Mouse (Mus musculus) heart, adult 2 months (tissue): ENCODE results near the gene Dab1. TPM values are rescaled to one million over a fixed set of nuclear protein-coding genes. Genes with fewer than 3 reads are reported as not detected.

Experiments
- DNase-seq, 2 experiments: peaks; one replicate each; pipeline ENCODE4 v3.0.0; 2021
- H3K27ac ChIP-seq: fragments of 200-600 bp; 2 replicates; pipeline ENCODE4 v1.8.1; 2022
- H3K27me3 ChIP-seq: fragments of 200-500 bp; 2 replicates; pipeline ENCODE4 v1.6.1; 2012; ENCODE audit warnings: mild to moderate bottlenecking, low read length, inconsistent platforms, mixed read lengths; ENCODE audit not compliant: control insufficient read depth, insufficient read depth
- H3K36me3 ChIP-seq: fragments of 200-500 bp; 2 replicates; pipeline ENCODE4 v1.6.1; 2012; ENCODE audit warnings: low read length, inconsistent platforms; ENCODE audit not compliant: control insufficient read depth, insufficient read depth
- H3K4me1 ChIP-seq: fragments of 200-500 bp; 2 replicates; pipeline ENCODE4 v1.6.1; 2011; ENCODE audit warnings: low read length; ENCODE audit not compliant: control insufficient read depth, insufficient read depth
- H3K4me3 ChIP-seq: fragments of 200-600 bp; 2 replicates; pipeline ENCODE4 v1.8.1; 2022
- H3K79me2 ChIP-seq: fragments of 200-500 bp; replicated peaks from 2 replicates; pipeline ENCODE4 v1.6.1; 2012; ENCODE audit warnings: mild to moderate bottlenecking, inconsistent platforms, low read length, moderate library complexity, mixed read lengths; ENCODE audit not compliant: control insufficient read depth, insufficient read depth
- H3K9ac ChIP-seq: fragments of 200-500 bp; 2 replicates; pipeline ENCODE4 v1.6.1; 2012; ENCODE audit warnings: low read depth, mild to moderate bottlenecking, control low read depth, inconsistent platforms, low read length, mixed read lengths
- CTCF ChIP-seq: fragments of 200-600 bp; IDR thresholded peaks from 2 replicates; pipeline ENCODE4 v1.8.1; 2022; ENCODE audit warnings: antibody characterized with exemption, mild to moderate bottlenecking, moderate library complexity
- EP300 ChIP-seq: fragments of 200-500 bp; IDR thresholded peaks from 2 replicates; pipeline ENCODE4 v1.6.1; 2011; ENCODE audit warnings: low read depth, low read length, control low read depth; ENCODE audit not compliant: insufficient read depth
- POLR2A ChIP-seq: fragments of 200-500 bp; IDR thresholded peaks from 2 replicates; pipeline ENCODE4 v1.6.1; 2011; ENCODE audit warnings: mild to moderate bottlenecking, low read depth, low read length, control low read depth; ENCODE audit not compliant: insufficient read depth
- whole genome bisulfite sequencing: fragments of 180-500 bp; shearing (Covaris S2); methylation state at CpG from one replicate; pipeline ENCODE4 v1.1.7; 2018; 5-methylcytosine and 5-hydroxymethylcytosine counted together
- intact Hi-C: fragments of 180-260 bp; cut with DNase I; formaldehyde crosslinking; loops from one replicate; pipeline ENCODE4 v1.15.1; 2025
- polyA plus RNA-seq: library from polyadenylated mRNA; depleted of rRNA; stranded (reverse); fragments of >200 nt; gene quantifications from 2 replicates; pipeline ENCODE4 v1.2.3, GENCODE M21; 2012
- total RNA-seq, 2 experiments: library from RNA; stranded (reverse); gene quantifications; 2 replicates each; pipeline ENCODE4 v1.2.3; 2021

Gene Dab1
- total and polyA plus RNA-seq, 3 experiments, result 0.21 TPM; not detected in 2

- H3K27ac ChIP-seq, result no peak overlapping the region
- no peak for DNase-seq
- H3K27me3 ChIP-seq, result no peaks in the 10 kb centered on the region; the same call in 1 of the 2 replicates
- TF ChIP-seq CTCF (no peak), POLR2A (no peak), EP300 (no peak)
- no peak overlapping the region for H3K9ac ChIP-seq
- no peak overlapping the region for H3K4me3 ChIP-seq
- H3K79me2 ChIP-seq, result no peaks in the 10 kb centered on the region
- no peaks in the 10 kb centered on the region for H3K4me1 ChIP-seq
- no peaks in the 10 kb centered on the region for H3K36me3 ChIP-seq
- 38% methylated on average over 3 of the region's 3 CpGs for WGBS
- intact Hi-C loops, result no loop called here
These were observed 1069.9 kb downstream of the Dab1 start for GRCm38 (mm10) chr4:104689047-104689446.

- no peak for DNase-seq
- H3K27ac ChIP-seq, result no peak overlapping the region
- H3K9ac ChIP-seq, result no peak overlapping the region
- H3K36me3 ChIP-seq, result no peaks in the 10 kb centered on the region
- no peak for TF ChIP-seq POLR2A
- no peak for TF ChIP-seq CTCF
- no peak for TF ChIP-seq EP300
- WGBS, result 72% methylated on average over 7 of the region's 7 CpGs
- no peaks in the 10 kb centered on the region; the same call in 1 of the 2 replicates for H3K27me3 ChIP-seq
- intact Hi-C loops, result no loop called here
- H3K4me3 ChIP-seq, result no peak overlapping the region
- no peaks in the 10 kb centered on the region for H3K4me1 ChIP-seq
- H3K79me2 ChIP-seq, result no peaks in the 10 kb centered on the region
These were observed 1071.9 kb downstream of the Dab1 start for GRCm38 (mm10) chr4:104691026-104691425.

DNA sequence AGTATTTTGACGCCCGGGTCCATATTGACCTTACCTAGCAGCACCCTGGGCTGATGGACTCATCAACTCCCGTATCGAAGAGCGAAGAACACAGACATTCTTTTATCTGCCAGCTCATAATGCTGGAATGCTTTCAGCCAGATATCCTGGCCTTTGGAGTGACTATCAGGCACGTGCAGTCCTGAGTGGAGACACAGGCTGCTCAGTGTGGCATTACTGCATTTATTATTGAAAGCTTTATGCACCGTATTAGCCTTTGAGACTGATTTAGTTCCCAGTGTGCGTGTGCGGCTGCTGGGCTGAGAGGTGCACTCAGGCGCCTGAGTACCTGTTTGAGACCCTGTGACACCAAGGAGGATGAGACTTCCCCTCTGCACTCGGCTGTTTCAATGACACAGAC, 1075.0 kb downstream of the Dab1 start:
- no peak overlapping the region for H3K4me3 ChIP-seq
- no peaks in the 10 kb centered on the region for H3K79me2 ChIP-seq
- DNase-seq, result no peak
- H3K36me3 ChIP-seq, result no peaks in the 10 kb centered on the region
- H3K27ac ChIP-seq, result no peak overlapping the region
- no peaks in the 10 kb centered on the region; the same call in 1 of the 2 replicates for H3K27me3 ChIP-seq
- WGBS, result 30% methylated on average over 11 of the region's 11 CpGs
- intact Hi-C loops, result no loop called here
- H3K4me1 ChIP-seq, result no peaks in the 10 kb centered on the region
- TF ChIP-seq EP300, result no peak
- no peak for TF ChIP-seq POLR2A
- no peak for TF ChIP-seq CTCF
- H3K9ac ChIP-seq, result no peak overlapping the region

DNA sequence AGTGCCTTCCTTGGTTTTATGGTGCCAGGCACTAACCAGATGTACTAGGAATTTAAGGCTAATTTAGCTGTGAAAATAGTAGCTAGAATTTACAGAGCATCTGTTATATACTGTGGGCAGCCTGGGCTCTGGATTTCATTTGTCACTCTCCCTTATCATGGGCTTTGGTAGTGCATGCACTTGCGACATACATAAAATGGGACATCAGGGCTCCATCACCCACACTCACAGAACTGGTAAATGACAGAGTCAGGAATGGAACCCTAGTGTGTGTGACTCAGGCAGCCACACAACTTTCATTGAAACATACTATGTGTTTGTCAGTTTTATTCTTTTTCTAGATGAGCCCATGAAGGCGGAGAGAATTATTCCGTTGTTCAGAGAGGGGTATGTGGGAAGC, 1077.4 kb downstream of the Dab1 start:
- no peaks in the 10 kb centered on the region; the same call in 1 of the 2 replicates for H3K27me3 ChIP-seq
- TF ChIP-seq CTCF (no peak), EP300 (no peak), POLR2A (no peak)
- no peak overlapping the region for H3K9ac ChIP-seq
- no peak overlapping the region for H3K4me3 ChIP-seq
- no peaks in the 10 kb centered on the region for H3K79me2 ChIP-seq
- intact Hi-C loops, result no loop called here
- H3K36me3 ChIP-seq, result no peaks in the 10 kb centered on the region
- 90% methylated on average over 3 of the region's 3 CpGs for WGBS
- no peaks in the 10 kb centered on the region for H3K4me1 ChIP-seq
- DNase-seq, result no peak
- no peak overlapping the region for H3K27ac ChIP-seq

DNA sequence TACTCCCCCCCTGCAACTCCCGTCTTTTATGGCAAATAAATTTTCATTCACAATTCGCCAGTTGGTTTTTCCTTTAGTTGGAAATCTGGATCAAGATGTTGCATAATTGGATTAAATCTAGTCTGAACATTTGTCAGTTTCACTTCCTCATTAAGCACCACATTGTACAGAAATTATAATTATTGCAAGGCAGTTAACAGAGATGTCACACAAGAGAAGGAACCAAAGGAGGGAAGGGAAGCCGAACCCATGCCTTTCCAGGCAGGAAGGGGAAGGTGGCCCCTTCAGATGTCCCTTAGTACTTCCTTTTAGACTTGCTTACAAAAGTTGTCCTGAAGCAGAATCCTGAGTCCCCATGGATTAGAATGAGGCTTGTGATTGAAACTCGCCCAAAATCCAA, 1078.5 kb downstream of the Dab1 start:
- Histone ChIP-seq H3K36me3 (no peaks in the 10 kb centered on the region), H3K27ac (no peak overlapping the region), H3K4me1 (no peaks in the 10 kb centered on the region), H3K4me3 (no peak overlapping the region), H3K27me3 (no peaks in the 10 kb centered on the region; the same call in 1 of the 2 replicates), H3K79me2 (no peaks in the 10 kb centered on the region), H3K9ac (no peak overlapping the region)
- intact Hi-C loops, result no loop called here
- WGBS, result 78% methylated on average over 4 of the region's 4 CpGs
- TF ChIP-seq EP300 (no peak), POLR2A (no peak), CTCF (no peak)
- DNase-seq, result no peak

DNA sequence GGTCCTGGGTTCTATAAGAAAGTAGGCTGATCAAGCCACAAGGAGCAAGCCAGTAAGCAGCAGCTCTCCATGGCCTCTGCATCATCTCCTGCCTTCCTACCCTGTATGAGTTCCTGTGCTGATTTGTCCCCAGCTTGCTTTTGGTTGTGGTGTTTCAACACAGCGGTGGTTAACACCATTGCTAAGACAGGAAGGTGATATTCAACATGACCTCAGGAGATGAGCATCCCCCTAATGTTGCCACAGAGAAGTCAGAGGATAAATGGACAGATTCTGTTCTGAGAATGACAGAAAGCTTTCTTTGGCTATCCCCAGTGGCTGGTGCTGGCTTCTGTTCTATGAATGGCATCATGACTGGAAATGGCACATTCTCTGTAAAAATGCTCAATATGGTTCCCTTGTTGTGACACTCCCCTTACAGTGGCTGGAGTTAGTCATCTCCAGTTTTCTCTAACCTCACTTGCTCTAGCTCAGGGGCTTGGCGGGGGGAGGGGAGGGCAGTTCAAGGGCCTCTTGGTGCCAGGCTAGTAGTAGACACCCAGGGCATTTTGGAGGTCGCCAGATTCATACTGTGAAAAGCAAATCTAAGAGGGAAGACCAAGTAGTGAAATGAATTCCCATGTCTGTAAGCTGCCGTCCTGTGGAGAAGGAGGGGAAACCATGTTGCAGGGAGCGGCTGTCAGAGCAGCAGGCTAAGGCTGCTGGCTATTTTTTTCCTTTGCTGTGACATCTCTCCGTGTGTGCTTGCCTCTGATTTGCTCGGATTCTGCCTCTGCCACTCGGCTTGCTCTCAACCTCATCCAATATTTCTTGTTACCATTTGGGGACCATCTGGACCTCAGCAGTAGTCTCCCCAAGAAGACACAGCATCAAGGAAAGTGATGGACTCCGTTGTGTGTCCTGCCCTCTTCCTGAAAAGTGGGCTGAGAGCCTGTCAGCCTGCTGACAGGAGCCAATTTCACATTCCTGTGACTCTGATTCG, 1086.8 kb downstream of the Dab1 start:
- H3K79me2 ChIP-seq, result no peaks in the 10 kb centered on the region
- no peaks in the 10 kb centered on the region for H3K36me3 ChIP-seq
- no peaks in the 10 kb centered on the region for H3K4me1 ChIP-seq
- intact Hi-C loops, result no loop called here
- H3K27me3 ChIP-seq, result no peaks in the 10 kb centered on the region
- no peak for DNase-seq
- 54% methylated on average over 10 of the region's 10 CpGs for WGBS
- no peak overlapping the region for H3K27ac ChIP-seq
- H3K9ac ChIP-seq, result no peak overlapping the region
- TF ChIP-seq POLR2A (no peak), EP300 (no peak), CTCF (no peak)
- no peak overlapping the region for H3K4me3 ChIP-seq
